Comparison of ENCODE assay signal across 21 mouse cellular contexts in genomic region chr16:97309796-97310569, GRCm38 (mm10). TPM values are rescaled to one million over a fixed set of nuclear protein-coding genes. Genes with fewer than 3 reads are reported as not detected.
DNase-seq lines count a peak whose midpoint lies in the region; ATAC-seq and TF ChIP-seq lines count a peak whose summit lies in the region.
"Had no signal": no experiment of that assay in that cellular context is flagged by ENCODE, and none has a peak within 500 bp of the region (broad histone marks: within the 10 kb centered on the region; RNA-seq: fewer than 3 reads in every experiment).

No protein-coding gene starts in this region.

- no peaks in the 10 kb centered on the region for H3K79me2 ChIP-seq in myocyte (ENCODE audit: control insufficient read depth, insufficient read depth)

- no peak overlapping the region for H3ac ChIP-seq in myocyte (ENCODE audit: control insufficient read depth, insufficient read length)

- DNase-seq in heart, adult 18-20 months = no peak
- peak; percentile 63 for DNase-seq in 416B (ENCODE audit: low read depth)
- DNase-seq in ZHBTc4 (ENCODE audit: low read depth, low spot score) = peak; percentile 52
- DNase-seq in gastrocnemius, postnatal 4 days (ENCODE audit: low spot score in 2 of 2) = no peak
- DNase-seq in gastrocnemius, adult 8-10 months (ENCODE audit: low spot score in 2 of 2) = no peak
- DNase-seq: cerebellum, adult 11 months; cerebellum, postnatal 25 days; forebrain, postnatal 0 days; gastrocnemius, postnatal 10 days; heart, postnatal 4 days; kidney, postnatal 10 days; liver, embryonic 13.5 days; right cerebral cortex, adult 18-20 months had no signal

- H3K4me2 ChIP-seq in heart, embryonic 16.5 days (ENCODE audit: low read depth, low read length) = no peak overlapping the region
- peak overlapping the region; percentile 22 for H3K4me2 ChIP-seq in myocyte (ENCODE audit: low read depth)
- H3K4me2 ChIP-seq: liver, embryonic 13.5 days had no signal

- H3K4me1 ChIP-seq in heart, embryonic 16.5 days (ENCODE audit: control insufficient read depth, insufficient read depth, low read length) = peaks cover 3% of the 10 kb centered on the region; the same call in 1 of the 2 replicates

- ATAC-seq in heart, embryonic 16.5 days (replicated peaks; ENCODE audit: extremely low read depth, insufficient read depth, low FRiP score) = no peak
- ATAC-seq in cerebellum, adult (ENCODE audit: insufficient number of reproducible peaks, low FRiP score, low TSS enrichment) = no peak
- ATAC-seq: forebrain, postnatal 0 days; hindbrain, postnatal 0 days had no signal

- no peak for TF ChIP-seq POLR2A in myocyte (IDR thresholded peaks at IDR 0.05; ENCODE audit: insufficient read length, low read depth)

- no peaks in the 10 kb centered on the region for H3K36me3 ChIP-seq in heart, embryonic 16.5 days (ENCODE audit: control insufficient read depth, insufficient read depth)
- H3K36me3 ChIP-seq in myocyte (ENCODE audit: control insufficient read depth, insufficient read depth) = no peaks in the 10 kb centered on the region
- H3K36me3 ChIP-seq: liver, embryonic 13.5 days had no signal

- no peaks in the 10 kb centered on the region for H3K9me3 ChIP-seq in heart, embryonic 16.5 days (replicated peaks; ENCODE audit: control insufficient read depth, low read length)
- H3K9me3 ChIP-seq: liver, embryonic 13.5 days had no signal

- H3K27me3 ChIP-seq in heart, embryonic 16.5 days (ENCODE audit: control insufficient read depth, insufficient read depth, low read length) = no peaks in the 10 kb centered on the region
- no peaks in the 10 kb centered on the region for H3K27me3 ChIP-seq in myocyte (ENCODE audit: control insufficient read depth, insufficient read depth, insufficient read length)
- H3K27me3 ChIP-seq: CH12.LX; liver, embryonic 13.5 days had no signal

- no peak overlapping the region for H3K4me3 ChIP-seq in heart, embryonic 16.5 days (ENCODE audit: low read length)
- no peak overlapping the region for H3K4me3 ChIP-seq in myocyte
- H3K4me3 ChIP-seq: liver, embryonic 13.5 days had no signal

- no peak overlapping the region for H3K9ac ChIP-seq in heart, embryonic 16.5 days (ENCODE audit: low read length)
- H3K9ac ChIP-seq: forebrain, postnatal 0 days; liver, embryonic 13.5 days had no signal

- 0 out of 2 replicates have a peak overlapping the region, but pooled peaks have one; percentile 32 for H3K27ac ChIP-seq in heart, embryonic 16.5 days (ENCODE audit: low read length)
- H3K27ac ChIP-seq: hindbrain, postnatal 0 days; liver, embryonic 13.5 days; stomach, postnatal 0 days had no signal

- WGBS in heart, embryonic 16.5 days = 52% methylated on average over 4 of the region's 4 CpGs

TF ChIP-seq in myocyte, 11 proteins besides CTCF, POLR2A, EP300 and RAD21:
- TF ChIP-seq MYOD1 (IDR thresholded peaks at IDR 0.05; ENCODE audit: control insufficient read depth in 1 of 3, insufficient read length in 2 of 3, low read depth in 2 of 3) (no peak), REST (IDR thresholded peaks at IDR 0.05; ENCODE audit: insufficient read depth, insufficient read length) (no peak), SRF (IDR thresholded peaks at IDR 0.05; ENCODE audit: control insufficient read depth, insufficient read length, low read depth) (no peak), USF1 (IDR thresholded peaks at IDR 0.05; ENCODE audit: low read depth) (no peak), POLR2AphosphoS2 (IDR thresholded peaks at IDR 0.05; ENCODE audit: insufficient read length, low read depth) (no peak), CEBPB (IDR thresholded peaks at IDR 0.05; ENCODE audit: insufficient read depth, poor library complexity, severe bottlenecking) (no peak), E2F4 (IDR thresholded peaks at IDR 0.05; ENCODE audit: insufficient read depth) (no peak), TCF3 (IDR thresholded peaks at IDR 0.05; ENCODE audit: insufficient read length, low read depth) (no peak), MYOG (IDR thresholded peaks at IDR 0.05; ENCODE audit: control insufficient read depth in 1 of 3, insufficient read depth in 1 of 3, insufficient read length in 2 of 3, low read depth in 2 of 3) (no peak), TCF12 (IDR thresholded peaks at IDR 0.05; ENCODE audit: insufficient read depth, poor library complexity, severe bottlenecking) (no peak), MAX (IDR thresholded peaks at IDR 0.05; ENCODE audit: low read depth) (no peak)

RNA-seq across cellular contexts. Expression of gene Bace2, which starts 46.6 kb away (rescaled TPM):
- polyA plus RNA-seq in heart, embryonic 16.5 days (2015; fragmentation: Nextera tagmentation; extraction: Ambion mirVana) = 43.9 and 48.2 TPM in 2 replicates
- 10 to 100 TPM; 14.7 to 18.6 TPM for total RNA-seq in heart, adult 18-20 months (2021)
- 0.53 TPM for polyA plus RNA-seq in myocyte (2012; fragmentation: generic; extraction: Trizol)
- 10 to 100 TPM; 12.0 to 12.2 TPM for total RNA-seq in gastrocnemius, postnatal 4 days (2021)
- total RNA-seq in gastrocnemius, adult 8-10 months (2022) = 1 to 10 TPM in 3 of 4 experiments, under 1 TPM in 1; 0.97 to 4.4 (median 1.6) TPM
- total RNA-seq: monocyte, adult 5-6 weeks; neutrophil, adult 5-6 weeks had no signal

Comparison
In these comparisons a context has a peak if more than half of its experiments do, and no peak if none do; other contexts are left out.
1. DNase-seq: peak in 416B (single experiment) and ZHBTc4 (single experiment); none in heart, adult 18-20 months (0 of 2), gastrocnemius, postnatal 4 days (0 of 2) and gastrocnemius, adult 8-10 months (0 of 2).